Mouse (Mus musculus) neural tube, embryonic 14.5 days (tissue): ENCODE results near the gene Apol7b. TPM values are rescaled to one million over a fixed set of nuclear protein-coding genes. Genes with fewer than 3 reads are reported as not detected.
"Not testable (repeated sequence)": the region's sequence is repeated elsewhere in the genome, so short reads cannot be mapped to it uniquely, and the experiment has no call there.

Source experiments
- ATAC-seq: fragments of 200-750 bp; cut with Nextera tagmentation; 2 replicates; pipeline ENCODE4 v1.8.0; 2017; ENCODE audit warnings: low read depth, mild to moderate bottlenecking, moderate TSS enrichment, moderate library complexity
- H3K27ac ChIP-seq: fragments of 300-500 bp; sonication (generic); 2 replicates; pipeline ENCODE4 v1.5.1; 2014; ENCODE audit warnings: low read depth, mild to moderate bottlenecking, control low read depth, low read length, moderate library complexity, mixed read lengths
- H3K27me3 ChIP-seq: fragments of 300-500 bp; sonication (generic); 2 replicates; pipeline ENCODE4 v1.6.1; 2014; ENCODE audit warnings: low read length; ENCODE audit not compliant: control insufficient read depth, insufficient read depth
- H3K36me3 ChIP-seq: fragments of 300-500 bp; sonication (generic); 2 replicates; pipeline ENCODE4 v1.6.1; 2014; ENCODE audit warnings: low read length, mixed read lengths; ENCODE audit not compliant: control insufficient read depth, insufficient read depth
- H3K4me1 ChIP-seq: fragments of 300-500 bp; sonication (generic); 2 replicates; pipeline ENCODE4 v1.6.1; 2014; ENCODE audit warnings: low read length; ENCODE audit not compliant: control insufficient read depth, insufficient read depth
- H3K4me2 ChIP-seq: fragments of 300-500 bp; sonication (generic); 2 replicates; pipeline ENCODE4 v1.6.1; 2014; ENCODE audit warnings: mild to moderate bottlenecking, low read depth, low read length, control low read depth
- H3K4me3 ChIP-seq: fragments of 300-500 bp; sonication (generic); 2 replicates; pipeline ENCODE4 v1.5.1; 2014; ENCODE audit warnings: low read depth, low read length, control low read depth, mixed read lengths
- H3K9ac ChIP-seq: fragments of 300-500 bp; sonication (generic); replicated peaks from 2 replicates; pipeline ENCODE4 v1.6.1; 2014; ENCODE audit warnings: low read depth, mild to moderate bottlenecking, control low read depth, low read length, mixed read lengths
- H3K9me3 ChIP-seq: fragments of 300-500 bp; sonication (generic); 2 replicates; pipeline ENCODE4 v1.6.1; 2016; ENCODE audit warnings: low read length; ENCODE audit not compliant: control insufficient read depth
- WGBS: fragments of 180-500 bp; shearing (Covaris S2); extraction: QIAGEN DNeasy Blood & Tissue Kit; methylation state at CpG from one replicate; pipeline ENCODE4 v1.1.7; 2014; 5-methylcytosine and 5-hydroxymethylcytosine counted together
- polyA plus RNA-seq: library from polyadenylated mRNA; unstranded; fragments of >200 nt; fragmentation: Nextera tagmentation; extraction: Ambion mirVana; gene quantifications from 2 replicates; pipeline ENCODE4 v1.2.1, GENCODE M21; 2014

Apol7b gene
- not detected in 2 replicates for polyA plus RNA-seq

GRCm38 (mm10) chr15:77447392-77447791 lies at the start of gene Apol7b:
Gene Apol7b, minus strand, starts transcription at chr15:77447492.
- H3K36me3 ChIP-seq, H3K4me3 ChIP-seq, H3K4me1 ChIP-seq, H3K9me3 ChIP-seq, H3K4me2 ChIP-seq, H3K9ac ChIP-seq, H3K27me3 ChIP-seq, H3K27ac ChIP-seq, ATAC-seq: not testable (repeated sequence)
- 93% methylated on average over 2 of the region's 2 CpGs for WGBS

GRCm38 (mm10) chr15:77494694-77495093 lies 47.4 kb upstream of the Apol7b start:
- H3K9ac ChIP-seq, H3K9me3 ChIP-seq, ATAC-seq, H3K27ac ChIP-seq, H3K4me3 ChIP-seq, H3K4me1 ChIP-seq, H3K36me3 ChIP-seq, H3K27me3 ChIP-seq, H3K4me2 ChIP-seq: not testable (repeated sequence)
- 88% methylated on average over 1 of the region's 1 CpGs for WGBS

DNA sequence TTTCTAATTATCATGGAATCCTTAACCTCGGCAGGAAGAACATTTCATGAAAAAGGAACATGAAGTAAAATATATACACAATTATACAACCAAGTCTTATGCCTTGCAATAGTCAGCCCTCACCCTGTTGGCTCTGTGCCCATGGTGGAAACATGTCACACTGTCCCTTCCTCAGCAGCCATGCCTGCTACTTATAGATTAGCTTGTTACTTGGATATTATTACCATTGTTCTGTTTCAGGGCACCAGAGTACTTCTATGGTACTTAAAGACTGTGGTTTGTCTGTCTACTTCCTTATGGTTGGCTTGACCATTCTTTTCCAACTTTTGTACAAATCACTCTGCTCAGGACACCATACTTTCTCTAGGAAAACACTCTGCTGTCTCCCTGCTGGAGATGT lies 45.9 kb upstream of the Apol7b start:
- H3K4me1 ChIP-seq, H3K9me3 ChIP-seq, H3K27me3 ChIP-seq, H3K4me3 ChIP-seq, ATAC-seq, H3K9ac ChIP-seq, H3K36me3 ChIP-seq, H3K4me2 ChIP-seq, H3K27ac ChIP-seq: not testable (repeated sequence)
- WGBS: no CpG with 5 or more reads among the region's 1 CpGs

DNA sequence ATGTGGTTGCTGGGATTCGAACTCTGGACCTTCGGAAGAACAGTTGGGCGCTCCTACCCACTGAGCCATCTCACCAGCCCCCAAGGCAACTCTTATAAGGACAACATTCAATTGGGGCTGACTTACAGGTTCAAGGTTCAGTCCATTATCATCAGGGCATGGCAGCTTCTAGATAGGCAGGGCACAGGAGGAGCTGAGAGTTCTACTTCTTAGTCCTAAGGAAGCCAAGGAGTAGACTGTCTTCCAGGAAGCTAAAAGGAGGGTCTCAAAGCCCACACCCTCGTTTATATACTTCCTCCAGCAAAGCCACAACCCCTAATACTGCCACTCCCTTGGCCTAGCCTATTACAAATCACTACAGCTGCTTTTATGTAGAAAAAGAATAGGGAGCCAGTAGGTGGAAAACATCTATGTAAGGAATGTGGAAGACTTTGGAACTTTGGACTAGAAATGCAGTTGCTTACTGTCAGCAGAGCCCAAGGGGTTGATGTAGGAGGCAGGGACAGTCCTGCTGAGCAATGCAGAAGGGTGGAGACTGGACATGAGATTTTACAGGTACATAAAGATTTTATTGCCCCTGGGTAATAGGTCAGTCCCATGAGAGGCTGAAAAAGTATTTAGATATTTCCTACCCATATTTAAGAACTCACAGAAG lies 35.0 kb upstream of the Apol7b start:
- no peak overlapping the region for H3K9ac ChIP-seq
- no peak overlapping the region for H3K4me2 ChIP-seq
- no peaks in the 10 kb centered on the region for H3K27me3 ChIP-seq
- no peaks in the 10 kb centered on the region for H3K9me3 ChIP-seq
- H3K36me3 ChIP-seq: no peaks in the 10 kb centered on the region
- no peak overlapping the region for H3K4me3 ChIP-seq
- no peak for ATAC-seq
- no peaks in the 10 kb centered on the region for H3K4me1 ChIP-seq
- 79% methylated on average over 4 of the region's 4 CpGs for WGBS
- no peak overlapping the region for H3K27ac ChIP-seq

- not testable (repeated sequence) for ATAC-seq, H3K27me3 ChIP-seq, H3K4me1 ChIP-seq, H3K27ac ChIP-seq, H3K4me2 ChIP-seq, H3K9me3 ChIP-seq, H3K4me3 ChIP-seq, H3K36me3 ChIP-seq, H3K9ac ChIP-seq
- WGBS: 83% methylated on average over 2 of the region's 2 CpGs
These were observed 29.4 kb upstream of the Apol7b start, which contains the start of gene Apol10a for GRCm38 (mm10) chr15:77476693-77477092. Gene Apol10a, plus strand, starts transcription at chr15:77477047.

GRCm38 (mm10) chr15:77474699-77475390 lies 27.6 kb upstream of the Apol7b start:
- 29% methylated on average over 7 of the region's 7 CpGs for WGBS
- not testable (repeated sequence) for H3K9me3 ChIP-seq, H3K36me3 ChIP-seq, H3K4me3 ChIP-seq, H3K4me2 ChIP-seq, H3K9ac ChIP-seq, H3K4me1 ChIP-seq, H3K27ac ChIP-seq, ATAC-seq, H3K27me3 ChIP-seq

DNA sequence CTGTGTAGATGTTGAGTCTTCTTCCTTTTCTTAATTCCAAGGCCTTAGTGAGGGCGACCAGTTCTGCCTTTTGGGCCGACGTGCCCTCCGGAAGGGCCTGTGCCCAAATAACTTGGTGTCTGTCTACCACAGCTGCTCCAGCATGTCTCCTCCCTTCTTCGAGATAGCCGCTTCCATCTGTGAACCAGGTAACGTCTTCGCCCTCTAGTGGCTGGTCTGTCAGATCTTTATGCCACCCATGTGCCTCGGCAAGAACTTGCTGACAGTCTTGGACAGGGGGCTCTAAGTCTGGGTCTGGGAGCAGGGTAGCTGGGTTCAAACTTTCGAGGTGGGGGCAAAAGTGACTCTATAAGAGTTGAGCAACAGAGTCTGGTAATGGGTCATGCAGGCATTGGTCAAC lies 2.6 kb upstream of the Apol7b start:
- not testable (repeated sequence) for H3K36me3 ChIP-seq, H3K27ac ChIP-seq, H3K27me3 ChIP-seq, ATAC-seq, H3K4me3 ChIP-seq, H3K4me2 ChIP-seq, H3K9me3 ChIP-seq, H3K9ac ChIP-seq, H3K4me1 ChIP-seq
- WGBS: 63% methylated on average over 10 of the region's 10 CpGs

DNA sequence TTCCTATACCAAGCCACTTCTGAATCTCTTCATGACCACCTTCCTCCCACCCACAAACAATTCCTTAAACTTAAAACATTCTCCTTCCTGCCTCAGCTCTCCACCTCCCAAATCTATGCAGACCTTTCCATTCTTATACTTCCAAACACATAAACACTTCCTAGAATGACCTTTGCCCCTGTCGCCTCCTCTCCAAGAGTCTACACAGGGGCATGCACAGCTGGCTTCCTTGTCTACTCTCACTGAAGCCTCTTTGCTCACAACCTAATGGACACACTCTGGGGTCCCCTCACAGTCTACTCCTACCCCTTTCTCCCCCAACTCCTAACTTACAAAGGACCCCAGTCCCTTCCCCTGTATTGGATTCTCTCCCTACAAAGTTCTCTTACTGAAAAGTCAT lies 1.6 kb downstream of the Apol7b start:
- H3K4me1 ChIP-seq, H3K9ac ChIP-seq, H3K27me3 ChIP-seq, H3K4me2 ChIP-seq, H3K4me3 ChIP-seq, H3K9me3 ChIP-seq, H3K36me3 ChIP-seq, ATAC-seq, H3K27ac ChIP-seq: not testable (repeated sequence)
- WGBS: no CpG with 5 or more reads among the region's 1 CpGs

DNA sequence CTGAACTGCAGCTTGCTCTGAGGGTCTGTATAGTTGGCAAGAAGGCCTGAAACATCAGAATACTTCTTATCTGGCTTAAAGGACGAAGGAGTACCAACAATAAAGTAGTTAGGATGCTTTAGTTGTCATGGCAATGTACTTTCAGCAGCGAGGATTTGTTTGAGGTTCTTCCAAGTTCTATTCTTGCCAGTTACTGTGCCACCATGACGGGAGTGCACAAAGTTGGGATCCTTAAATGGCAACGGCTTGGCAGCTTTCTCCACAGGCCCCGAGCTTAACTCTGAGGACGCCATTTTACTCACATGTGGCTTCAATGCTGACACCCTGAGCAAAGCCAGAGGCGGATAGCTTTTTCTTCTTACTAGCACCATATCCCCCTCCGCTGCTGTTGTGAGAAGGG lies 2.5 kb downstream of the Apol7b start:
- not testable (repeated sequence) for H3K36me3 ChIP-seq, H3K4me1 ChIP-seq, H3K27me3 ChIP-seq, H3K9ac ChIP-seq, ATAC-seq, H3K9me3 ChIP-seq, H3K4me3 ChIP-seq, H3K27ac ChIP-seq, H3K4me2 ChIP-seq
- 71% methylated on average over 7 of the region's 8 CpGs for WGBS
